Mouse (Mus musculus): ENCODE data around the gene Crtac1. TPM values are rescaled to one million over a fixed set of nuclear protein-coding genes. Genes with fewer than 3 reads are reported as not detected.

Gene Crtac1
- total and polyA plus RNA-seq, 3 experiments: 0.15 TPM; not detected in 2

- TF ChIP-seq CHD1 (IDR thresholded peaks at IDR 0.05; ENCODE audit: low read depth, low read length) (no peak), TAL1 (IDR thresholded peaks at IDR 0.05; ENCODE audit: low read length) (no peak), NELFE (IDR thresholded peaks at IDR 0.05; ENCODE audit: low read depth, low read length) (no peak), TCF12 (IDR thresholded peaks at IDR 0.05; ENCODE audit: low read depth, low read length) (no peak), SIN3A (IDR thresholded peaks at IDR 0.05; ENCODE audit: low read length) (no peak), GABPA (IDR thresholded peaks at IDR 0.05; ENCODE audit: low read depth, low read length) (no peak), MAZ (IDR thresholded peaks at IDR 0.05; ENCODE audit: low read depth, low read length) (no peak), MAX (IDR thresholded peaks at IDR 0.05; ENCODE audit: low read length) (no peak), CHD2 (IDR thresholded peaks at IDR 0.05; ENCODE audit: low read length) (no peak), POLR2A (IDR thresholded peaks at IDR 0.05; ENCODE audit: control insufficient read depth in 1 of 2, insufficient read depth in 1 of 2, low read depth in 1 of 2, low read length in 2 of 2, poor library complexity in 1 of 2) (no peak), MXI1 (IDR thresholded peaks at IDR 0.05; ENCODE audit: low read depth, low read length) (no peak), NRF1 (IDR thresholded peaks at IDR 0.05; ENCODE audit: insufficient read depth, low read depth, low read length, poor library complexity, severe bottlenecking) (no peak), USF1 (IDR thresholded peaks at IDR 0.05; ENCODE audit: low read depth, low read length) (no peak), UBTF (IDR thresholded peaks at IDR 0.05; ENCODE audit: borderline replicate concordance, insufficient read depth, low read depth, low read length) (no peak)
- H3K4me3 ChIP-seq (ENCODE audit: control insufficient read depth in 1 of 2, insufficient read depth in 1 of 2, low read depth in 2 of 2, low read length in 2 of 2): no peak overlapping the region
- H3K9me3 ChIP-seq (replicated peaks; ENCODE audit: insufficient read depth, low read length): no peaks in the 10 kb centered on the region
- no peaks in the 10 kb centered on the region for H3K79me2 ChIP-seq (ENCODE audit: control insufficient read depth, insufficient read depth, low read length, poor library complexity)
- DNase-seq (ENCODE audit: low read depth, low spot score): no peak
- H3K9ac ChIP-seq (ENCODE audit: control insufficient read depth, low read depth, low read length, poor library complexity, severe bottlenecking): no peak overlapping the region
- peaks cover 3 to 4% of the 10 kb centered on the region in 2 experiments; a peak in 2 of 4 replicates for H3K27me3 ChIP-seq (ENCODE audit: control insufficient read depth in 1 of 2, insufficient read depth in 2 of 2, low read length in 2 of 2)
- H3K27ac ChIP-seq (ENCODE audit: control insufficient read depth, low read depth, low read length): no peak overlapping the region
- no peaks in the 10 kb centered on the region; a peak in 1 of 4 replicates for H3K36me3 ChIP-seq (ENCODE audit: control insufficient read depth in 1 of 2, insufficient read depth in 2 of 2, low read length in 2 of 2)
- H3K4me1 ChIP-seq (ENCODE audit: control insufficient read depth in 1 of 2, insufficient read depth in 2 of 2, low read length in 2 of 2): 0 out of 4 replicates have a peak, but pooled peaks cover 0 to 4% of the 10 kb centered on the region in 2 experiments
Observed at GRCm38 (mm10) chr19:42277288-42277687, 154.3 kb downstream of the Crtac1 start.

- Histone ChIP-seq H3K79me2 (ENCODE audit: control insufficient read depth, insufficient read depth, low read length, poor library complexity) (no peaks in the 10 kb centered on the region), H3K27me3 (ENCODE audit: control insufficient read depth in 1 of 2, insufficient read depth in 2 of 2, low read length in 2 of 2) (no peaks in the 10 kb centered on the region; a peak in 1 of 4 replicates), H3K9ac (ENCODE audit: control insufficient read depth, low read depth, low read length, poor library complexity, severe bottlenecking) (no peak overlapping the region), H3K4me3 (ENCODE audit: control insufficient read depth in 1 of 2, insufficient read depth in 1 of 2, low read depth in 2 of 2, low read length in 2 of 2) (no peak overlapping the region), H3K27ac (ENCODE audit: control insufficient read depth, low read depth, low read length) (no peak overlapping the region), H3K4me1 (ENCODE audit: control insufficient read depth in 1 of 2, insufficient read depth in 2 of 2, low read length in 2 of 2) (no peaks in the 10 kb centered on the region), H3K9me3 (replicated peaks; ENCODE audit: insufficient read depth, low read length) (no peaks in the 10 kb centered on the region), H3K36me3 (ENCODE audit: control insufficient read depth in 1 of 2, insufficient read depth in 2 of 2, low read length in 2 of 2) (no peaks in the 10 kb centered on the region)
- peak; percentile 84 for DNase-seq (ENCODE audit: low read depth, low spot score)
- no peak for TF ChIP-seq MYC (IDR thresholded peaks at IDR 0.05; ENCODE audit: low read depth, low read length)
- peak; percentile 46; the same call in 1 of the 2 replicates for TF ChIP-seq ZNF384 (IDR thresholded peaks at IDR 0.05; ENCODE audit: low read depth, low read length)
- TF ChIP-seq HCFC1 (IDR thresholded peaks at IDR 0.05; ENCODE audit: low read depth, low read length): no peak
- no peak for TF ChIP-seq NRF1 (IDR thresholded peaks at IDR 0.05; ENCODE audit: insufficient read depth, low read depth, low read length, poor library complexity, severe bottlenecking)
- TF ChIP-seq CTCF (IDR thresholded peaks at IDR 0.05 in 2 of 3, conservative IDR thresholded peaks at IDR 0.05 in 1 of 3; ENCODE audit: control insufficient read depth in 1 of 3, insufficient read depth in 1 of 3, low read depth in 2 of 3, low read length in 3 of 3, poor library complexity in 1 of 3, severe bottlenecking in 1 of 3): peak; percentile 89 to 99 (median 94)
- TF ChIP-seq ZC3H11A (IDR thresholded peaks at IDR 0.05; ENCODE audit: low read depth, low read length): peak; percentile 95
- TF ChIP-seq USF1 (IDR thresholded peaks at IDR 0.05; ENCODE audit: low read depth, low read length): no peak
- TF ChIP-seq POLR2A (IDR thresholded peaks at IDR 0.05; ENCODE audit: control insufficient read depth in 1 of 2, insufficient read depth in 1 of 2, low read depth in 1 of 2, low read length in 2 of 2, poor library complexity in 1 of 2): no peak
- TF ChIP-seq JUND (IDR thresholded peaks at IDR 0.05; ENCODE audit: low read depth, low read length): no peak
- TF ChIP-seq MAZ (IDR thresholded peaks at IDR 0.05; ENCODE audit: low read depth, low read length): no peak
- peak; percentile 98 for TF ChIP-seq SMC3 (IDR thresholded peaks at IDR 0.05; ENCODE audit: low read depth, low read length)
- TF ChIP-seq BHLHE40 (IDR thresholded peaks at IDR 0.05; ENCODE audit: borderline replicate concordance, low read depth, low read length): 0 out of 2 replicates have a peak, but pooled peaks have one; percentile 9
- peak; percentile 92 for TF ChIP-seq RAD21 (IDR thresholded peaks at IDR 0.05; ENCODE audit: low read depth, low read length)
- no peak for TF ChIP-seq MEF2A (IDR thresholded peaks at IDR 0.05; ENCODE audit: extremely low read depth, insufficient replicate concordance, low read depth, low read length, poor library complexity, severe bottlenecking)
- no peak for TF ChIP-seq CHD1 (IDR thresholded peaks at IDR 0.05; ENCODE audit: low read depth, low read length)
- no peak for TF ChIP-seq ZMIZ1 (IDR thresholded peaks at IDR 0.05; ENCODE audit: low read depth, low read length)
Observed at GRCm38 (mm10) chr19:42272003-42272963, 159.3 kb downstream of the Crtac1 start.

All from MEL (cell line).